Mouse (Mus musculus) hematopoietic stem cell, adult 5-6 weeks (primary cell): Measurements from ENCODE around the gene C2cd3. TPM values are rescaled to one million over a fixed set of nuclear protein-coding genes. Genes with fewer than 3 reads are reported as not detected.
"Not testable (repeated sequence)": the region's sequence is repeated elsewhere in the genome, so short reads cannot be mapped to it uniquely, and the experiment has no call there.

Experiments
- ATAC-seq, 2 experiments: fragments of 125-278 bp in 1 of 2; replicated peaks in 1 of 2; 2 replicates each; pipeline ENCODE4 v1.8.0; 2016 to 2017; ENCODE audit warnings: inconsistent platforms in 2 of 2, mild to moderate bottlenecking in 2 of 2, moderate number of reproducible peaks in 2 of 2, low read depth in 1 of 2, moderate TSS enrichment in 1 of 2; ENCODE audit not compliant: low FRiP score in 2 of 2, poor library complexity in 2 of 2, severe bottlenecking in 2 of 2, insufficient read depth in 1 of 2, low TSS enrichment in 1 of 2
- total RNA-seq: library from RNA; stranded (forward); fragments of 172-1452, 232-1000 nt; gene quantifications from 2 replicates; pipeline ENCODE4 v1.2.3, GENCODE M21; 2017

C2cd3 gene
- total RNA-seq, 1 experiment from 2014 or later = 36.7 TPM

- no peak for ATAC-seq
Measured at GRCm38 (mm10) chr7:100463194-100463593, 91.2 kb downstream of the C2cd3 start.

GRCm38 (mm10) chr7:100463757-100464156 lies 91.7 kb downstream of the C2cd3 start:
- no peak for ATAC-seq

- ATAC-seq = no peak
Measured at GRCm38 (mm10) chr7:100464248-100464647, 92.2 kb downstream of the C2cd3 start.

- no peak for ATAC-seq
Measured at GRCm38 (mm10) chr7:100465248-100465647, 93.2 kb downstream of the C2cd3 start.

GRCm38 (mm10) chr7:100465656-100466309 lies 93.8 kb downstream of the C2cd3 start:
- peak; percentile 26 to 43; a peak in 3 of 4 replicates for ATAC-seq

- peak; percentile 38 to 42; a peak in 2 of 4 replicates for ATAC-seq
Measured at GRCm38 (mm10) chr7:100466781-100467510, 94.9 kb downstream of the C2cd3 start.

GRCm38 (mm10) chr7:100468761-100469160 lies 96.7 kb downstream of the C2cd3 start:
- ATAC-seq = no peak

- no peak for ATAC-seq
Measured at GRCm38 (mm10) chr7:100469502-100469901, 97.5 kb downstream of the C2cd3 start.

GRCm38 (mm10) chr7:100470796-100471406 lies 98.9 kb downstream of the C2cd3 start:
- no peak for ATAC-seq

- no peak for ATAC-seq
Measured at GRCm38 (mm10) chr7:100471407-100471797, 99.4 kb downstream of the C2cd3 start.

- ATAC-seq = no peak
Measured at GRCm38 (mm10) chr7:100472777-100473176, 100.7 kb downstream of the C2cd3 start, which contains the start of gene Ucp3. Ucp3 (plus strand) TSS chr7:100472990.

GRCm38 (mm10) chr7:100473846-100474454 lies 101.9 kb downstream of the C2cd3 start:
- ATAC-seq = no peak

GRCm38 (mm10) chr7:100474680-100475079 lies 102.6 kb downstream of the C2cd3 start:
- ATAC-seq = no peak

- ATAC-seq = no peak
Measured at GRCm38 (mm10) chr7:100479100-100479822, 107.2 kb downstream of the C2cd3 start.

GRCm38 (mm10) chr7:100479823-100480164 lies 107.8 kb downstream of the C2cd3 start:
- ATAC-seq = no peak

- ATAC-seq = no peak
Measured at GRCm38 (mm10) chr7:100480175-100480574, 108.1 kb downstream of the C2cd3 start.

GRCm38 (mm10) chr7:100482046-100482445 lies 110.0 kb downstream of the C2cd3 start:
- not testable (repeated sequence) for ATAC-seq
